Mouse (Mus musculus) brain, embryonic 14.5 days (tissue): ENCODE results near the gene 1700018B08Rik.

ENCODE experiments used
- CTCF ChIP-seq: fragments of 200-500 bp; IDR thresholded peaks from 2 replicates; pipeline ENCODE4 v1.5.1; 2012; ENCODE audit warnings: inconsistent platforms, mild to moderate bottlenecking, moderate library complexity, borderline replicate concordance; ENCODE audit not compliant: insufficient read depth, insufficient read length; ENCODE audit errors: extremely low read depth
- POLR2A ChIP-seq: fragments of 200-500 bp; IDR thresholded peaks from 2 replicates; pipeline ENCODE4 v1.6.1; 2012; ENCODE audit warnings: mild to moderate bottlenecking, inconsistent platforms, borderline replicate concordance; ENCODE audit not compliant: poor library complexity, insufficient read depth, insufficient read length, severe bottlenecking; ENCODE audit errors: extremely low read depth

DNA sequence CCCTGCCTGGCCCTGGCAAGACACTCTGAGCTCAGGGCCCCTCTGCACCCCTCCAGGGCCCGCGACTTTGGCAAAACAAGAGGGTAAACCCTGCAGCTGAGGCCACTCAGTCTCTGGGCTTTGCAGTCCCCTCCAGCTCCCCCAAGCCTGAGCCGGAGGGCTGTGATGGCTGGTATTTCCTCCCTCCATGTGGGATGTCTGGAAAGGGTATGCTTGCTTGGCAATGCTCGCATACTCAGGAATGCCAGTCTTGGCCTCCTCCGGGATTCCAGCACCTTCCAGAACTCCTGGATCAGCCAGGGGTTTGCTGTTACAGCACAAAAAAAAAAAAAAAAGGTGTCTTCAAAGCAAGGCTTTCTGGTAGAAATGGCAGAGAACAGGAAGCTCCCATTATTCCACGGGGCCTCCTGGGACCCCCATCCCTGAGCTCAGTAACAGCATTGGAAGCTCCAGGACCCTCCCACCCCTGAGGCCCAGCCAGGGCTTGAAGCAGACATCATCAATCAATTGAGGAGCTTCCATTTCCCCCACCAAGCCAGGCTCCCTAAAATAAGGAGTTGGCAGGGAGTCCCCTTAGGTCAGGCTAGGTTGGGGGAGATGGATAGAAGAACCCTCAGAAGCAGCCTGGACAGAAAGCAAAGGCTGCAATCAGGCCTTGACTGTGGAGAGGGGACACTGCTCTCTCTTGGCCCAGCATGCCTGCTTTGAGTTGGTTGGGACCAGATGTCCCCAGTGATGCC is 17.1 kb downstream of the 1700018B08Rik start:
- TF ChIP-seq CTCF, result no peak
- no peak for TF ChIP-seq POLR2A
